Mouse (Mus musculus) hindbrain, embryonic 11.5 days (tissue): ENCODE data around the gene Igfbp4. TPM values are rescaled to one million over a fixed set of nuclear protein-coding genes. Genes with fewer than 3 reads are reported as not detected.

Experiments
- ATAC-seq: fragments of 200-750 bp; cut with Nextera tagmentation; 2 replicates; pipeline ENCODE4 v1.8.0; 2017; ENCODE audit warnings: mild to moderate bottlenecking, moderate TSS enrichment, moderate library complexity; ENCODE audit not compliant: low FRiP score
- DNase-seq: peaks from one replicate; pipeline ENCODE4 v3.0.0-alpha.2; 2015; ENCODE audit warnings: low spot score
- H3K27ac ChIP-seq: fragments of 300-500 bp; sonication (generic); 2 replicates; pipeline ENCODE4 v1.5.1; 2014; ENCODE audit warnings: mild to moderate bottlenecking, low read depth, low read length
- H3K27me3 ChIP-seq: fragments of 300-500 bp; sonication (generic); 2 replicates; pipeline ENCODE4 v1.6.1; 2014; ENCODE audit warnings: mild to moderate bottlenecking, low read length, moderate library complexity, mixed read lengths; ENCODE audit not compliant: control insufficient read depth, insufficient read depth
- H3K36me3 ChIP-seq: fragments of 300-500 bp; sonication (generic); 2 replicates; pipeline ENCODE4 v1.6.1; 2014; ENCODE audit warnings: mild to moderate bottlenecking, low read length, moderate library complexity, mixed read lengths; ENCODE audit not compliant: control insufficient read depth, insufficient read depth
- H3K4me1 ChIP-seq: fragments of 300-500 bp; sonication (generic); replicated peaks from 2 replicates; pipeline ENCODE4 v1.6.1; 2014; ENCODE audit warnings: low read length, mixed read lengths; ENCODE audit not compliant: control insufficient read depth, insufficient read depth
- H3K4me2 ChIP-seq: fragments of 300-500 bp; sonication (generic); replicated peaks from 2 replicates; pipeline ENCODE4 v1.6.1; 2014; ENCODE audit warnings: mild to moderate bottlenecking, low read depth, low read length
- H3K4me3 ChIP-seq: fragments of 300-500 bp; sonication (generic); 2 replicates; pipeline ENCODE4 v1.5.1; 2014; ENCODE audit warnings: low read depth, low read length
- H3K9ac ChIP-seq: fragments of 300-500 bp; sonication (generic); 2 replicates; pipeline ENCODE4 v1.6.1; 2014; ENCODE audit warnings: low read depth, low read length
- H3K9me3 ChIP-seq: fragments of 300-500 bp; sonication (generic); 2 replicates; pipeline ENCODE4 v1.6.1; 2016; ENCODE audit warnings: low read length; ENCODE audit not compliant: control insufficient read depth
- WGBS: fragments of 180-500 bp; shearing (Covaris S2); extraction: QIAGEN DNeasy Blood & Tissue Kit; methylation state at CpG from one replicate; pipeline ENCODE4 v1.1.7; 2014; 5-methylcytosine and 5-hydroxymethylcytosine counted together
- polyA plus RNA-seq: library from polyadenylated mRNA; unstranded; fragments of >200 nt; fragmentation: Nextera tagmentation; extraction: Ambion mirVana; gene quantifications from 2 replicates; pipeline ENCODE4 v1.2.1, GENCODE M21; 2014

Igfbp4 gene
- polyA plus RNA-seq, 1 experiment from 2014 or later = 295 TPM

GRCm38 (mm10) chr11:99095759-99096158 is 54.7 kb downstream of the Igfbp4 start:
- no peak overlapping the region for H3K4me3 ChIP-seq
- H3K4me1 ChIP-seq = no peaks in the 10 kb centered on the region
- no peaks in the 10 kb centered on the region for H3K9me3 ChIP-seq
- 73% methylated on average over 4 of the region's 4 CpGs for WGBS
- no peak overlapping the region for H3K27ac ChIP-seq
- H3K9ac ChIP-seq = no peak overlapping the region
- DNase-seq (no peak), ATAC-seq (no peak)
- H3K4me2 ChIP-seq = no peak overlapping the region
- no peaks in the 10 kb centered on the region for H3K36me3 ChIP-seq
- H3K27me3 ChIP-seq = no peaks in the 10 kb centered on the region

GRCm38 (mm10) chr11:99096417-99096816 is 55.4 kb downstream of the Igfbp4 start:
- no peak overlapping the region for H3K9ac ChIP-seq
- H3K9me3 ChIP-seq = no peaks in the 10 kb centered on the region
- no peaks in the 10 kb centered on the region for H3K36me3 ChIP-seq
- H3K27ac ChIP-seq = no peak overlapping the region
- H3K4me3 ChIP-seq = no peak overlapping the region
- DNase-seq (no peak), ATAC-seq (no peak)
- no peaks in the 10 kb centered on the region for H3K4me1 ChIP-seq
- no peak overlapping the region for H3K4me2 ChIP-seq
- WGBS = 89% methylated on average over 4 of the region's 4 CpGs
- H3K27me3 ChIP-seq = no peaks in the 10 kb centered on the region

- Histone ChIP-seq H3K36me3 (no peaks in the 10 kb centered on the region), H3K27ac (no peak overlapping the region), H3K27me3 (no peaks in the 10 kb centered on the region), H3K9ac (no peak overlapping the region), H3K9me3 (no peaks in the 10 kb centered on the region), H3K4me1 (no peaks in the 10 kb centered on the region), H3K4me2 (no peak overlapping the region), H3K4me3 (no peak overlapping the region)
- 88% methylated on average over 8 of the region's 8 CpGs for WGBS
- DNase-seq (no peak), ATAC-seq (no peak)
These were observed 56.1 kb downstream of the Igfbp4 start for GRCm38 (mm10) chr11:99096996-99097774.

GRCm38 (mm10) chr11:99098924-99099323 is 57.9 kb downstream of the Igfbp4 start:
- 86% methylated on average over 9 of the region's 9 CpGs for WGBS
- H3K4me3 ChIP-seq = no peak overlapping the region
- no peaks in the 10 kb centered on the region for H3K27me3 ChIP-seq
- no peaks in the 10 kb centered on the region for H3K9me3 ChIP-seq
- ATAC-seq = no peak
- no peaks in the 10 kb centered on the region for H3K4me1 ChIP-seq
- H3K4me2 ChIP-seq = no peak overlapping the region
- H3K27ac ChIP-seq = no peak overlapping the region
- no peaks in the 10 kb centered on the region for H3K36me3 ChIP-seq
- no peak for DNase-seq
- H3K9ac ChIP-seq = no peak overlapping the region

GRCm38 (mm10) chr11:99099516-99099915 is 58.5 kb downstream of the Igfbp4 start:
- no peak overlapping the region for H3K27ac ChIP-seq
- no peak overlapping the region for H3K9ac ChIP-seq
- H3K9me3 ChIP-seq = no peaks in the 10 kb centered on the region
- H3K27me3 ChIP-seq = no peaks in the 10 kb centered on the region
- WGBS = 79% methylated on average over 7 of the region's 7 CpGs
- no peak overlapping the region for H3K4me3 ChIP-seq
- DNase-seq = no peak
- no peak for ATAC-seq
- H3K4me1 ChIP-seq = no peaks in the 10 kb centered on the region
- H3K36me3 ChIP-seq = no peaks in the 10 kb centered on the region
- H3K4me2 ChIP-seq = no peak overlapping the region

- Histone ChIP-seq H3K4me1 (no peaks in the 10 kb centered on the region), H3K9ac (no peak overlapping the region), H3K27me3 (no peaks in the 10 kb centered on the region), H3K4me3 (no peak overlapping the region), H3K4me2 (no peak overlapping the region), H3K36me3 (no peaks in the 10 kb centered on the region), H3K27ac (no peak overlapping the region), H3K9me3 (no peaks in the 10 kb centered on the region)
- no peak for ATAC-seq
- DNase-seq = no peak
- 86% methylated on average over 5 of the region's 5 CpGs for WGBS
These were observed 59.2 kb downstream of the Igfbp4 start for GRCm38 (mm10) chr11:99100215-99100614.

- H3K4me2 ChIP-seq = no peak overlapping the region
- H3K4me1 ChIP-seq = no peaks in the 10 kb centered on the region
- H3K36me3 ChIP-seq = no peaks in the 10 kb centered on the region
- H3K27me3 ChIP-seq = no peaks in the 10 kb centered on the region
- 88% methylated on average over 8 of the region's 8 CpGs for WGBS
- ATAC-seq (no peak), DNase-seq (no peak)
- no peak overlapping the region for H3K9ac ChIP-seq
- no peak overlapping the region for H3K27ac ChIP-seq
- H3K9me3 ChIP-seq = no peaks in the 10 kb centered on the region
- no peak overlapping the region for H3K4me3 ChIP-seq
These were observed 60.6 kb downstream of the Igfbp4 start for GRCm38 (mm10) chr11:99101693-99102092.

- DNase-seq (no peak), ATAC-seq (no peak)
- WGBS = 90% methylated on average over 9 of the region's 9 CpGs
- Histone ChIP-seq H3K4me1 (no peaks in the 10 kb centered on the region; the same call in 1 of the 2 replicates), H3K27me3 (no peaks in the 10 kb centered on the region), H3K9ac (no peak overlapping the region), H3K4me3 (no peak overlapping the region), H3K9me3 (no peaks in the 10 kb centered on the region), H3K27ac (no peak overlapping the region), H3K36me3 (no peaks in the 10 kb centered on the region), H3K4me2 (no peak overlapping the region)
These were observed 61.7 kb downstream of the Igfbp4 start for GRCm38 (mm10) chr11:99102575-99103270.
